Mouse (Mus musculus): ENCODE data around the gene Lman2.

The Lman2 gene

GRCm38 (mm10) chr13:55362453-55363060, at the start of gene Lman2:
TSS of gene Lman2 (minus strand) at chr13:55362783.
- peak; percentile 97 for DNase-seq (ENCODE audit: low spot score)

GRCm38 (mm10) chr13:55411826-55412225, 49.2 kb upstream of the Lman2 start:
- no peak for DNase-seq (ENCODE audit: low spot score)

GRCm38 (mm10) chr13:55408546-55409120, 46.0 kb upstream of the Lman2 start:
- DNase-seq (ENCODE audit: low spot score), result no peak

- no peak for DNase-seq (ENCODE audit: low spot score)
These were observed 44.8 kb upstream of the Lman2 start for GRCm38 (mm10) chr13:55407341-55407740.

- no peak for DNase-seq (ENCODE audit: low spot score)
These were observed 43.3 kb upstream of the Lman2 start for GRCm38 (mm10) chr13:55405783-55406390.

GRCm38 (mm10) chr13:55404853-55405782, 42.5 kb upstream of the Lman2 start:
- DNase-seq (ENCODE audit: low spot score), result peak; percentile 40

GRCm38 (mm10) chr13:55403935-55404852, 41.6 kb upstream of the Lman2 start:
- DNase-seq (ENCODE audit: low spot score), result no peak

- no peak for DNase-seq (ENCODE audit: low spot score)
These were observed 40.7 kb upstream of the Lman2 start for GRCm38 (mm10) chr13:55403266-55403665.

- no peak for DNase-seq (ENCODE audit: low spot score)
These were observed 37.4 kb upstream of the Lman2 start for GRCm38 (mm10) chr13:55400039-55400346.

GRCm38 (mm10) chr13:55399300-55400038, 36.9 kb upstream of the Lman2 start:
- DNase-seq (ENCODE audit: low spot score), result no peak

GRCm38 (mm10) chr13:55398088-55398487, 35.5 kb upstream of the Lman2 start, which contains the start of gene Slc34a1:
TSS of gene Slc34a1 (plus strand) at chr13:55398187.
- DNase-seq (ENCODE audit: low spot score), result no peak

- no peak for DNase-seq (ENCODE audit: low spot score)
These were observed 30.4 kb upstream of the Lman2 start for GRCm38 (mm10) chr13:55392933-55393332.

GRCm38 (mm10) chr13:55391626-55392029, 29.0 kb upstream of the Lman2 start:
- no peak for DNase-seq (ENCODE audit: low spot score)

- no peak for DNase-seq (ENCODE audit: low spot score)
These were observed 28.1 kb upstream of the Lman2 start for GRCm38 (mm10) chr13:55390644-55391043.

GRCm38 (mm10) chr13:55381790-55382189, 19.2 kb upstream of the Lman2 start:
- no peak for DNase-seq (ENCODE audit: low spot score)

GRCm38 (mm10) chr13:55378907-55379580, 16.5 kb upstream of the Lman2 start:
- no peak for DNase-seq (ENCODE audit: low spot score)

- DNase-seq (ENCODE audit: low spot score), result no peak
These were observed 13.3 kb upstream of the Lman2 start for GRCm38 (mm10) chr13:55375877-55376276.

GRCm38 (mm10) chr13:55374206-55374924, 11.8 kb upstream of the Lman2 start:
- DNase-seq (ENCODE audit: low spot score), result no peak

- DNase-seq (ENCODE audit: low spot score), result no peak
These were observed 9.2 kb upstream of the Lman2 start for GRCm38 (mm10) chr13:55371740-55372139.
